25 mouse cellular contexts compared by ENCODE assay signal in the genomic region with DNA sequence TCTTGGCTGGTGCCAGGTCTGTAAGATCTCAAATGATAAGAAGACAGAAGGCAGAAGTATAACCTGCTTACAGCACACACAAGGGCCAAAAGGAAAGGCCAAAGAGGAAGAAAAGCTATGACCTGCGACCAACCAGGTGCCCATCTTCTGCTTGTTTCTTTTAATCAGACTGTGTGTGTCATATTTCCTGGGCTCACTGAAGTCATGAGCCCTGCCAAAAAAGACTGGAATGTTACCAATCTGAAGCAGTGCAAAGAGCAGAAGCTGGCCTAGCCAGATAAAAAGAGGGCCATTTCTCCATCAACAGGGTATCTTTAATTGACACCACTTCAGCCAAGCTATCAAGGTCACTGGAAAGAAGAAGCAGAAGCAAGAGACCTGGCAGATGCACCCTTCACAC. TPM values are rescaled to one million over a fixed set of nuclear protein-coding genes. Genes with fewer than 3 reads are reported as not detected.
DNase-seq lines count a peak whose midpoint lies in the region; ATAC-seq and TF ChIP-seq lines count a peak whose summit lies in the region.
"Had no signal": no experiment of that assay in that cellular context is flagged by ENCODE, and none has a peak within 500 bp of the region (broad histone marks: within the 10 kb centered on the region; RNA-seq: fewer than 3 reads in every experiment).

No protein-coding gene starts in this region.

- 10% methylated on average over 1 of the region's 1 CpGs for WGBS in liver, adult 2 months
- WGBS in forebrain, embryonic 14.5 days = 100% methylated on average over 1 of the region's 1 CpGs

- no peak overlapping the region for H3K4me2 ChIP-seq in forebrain, embryonic 14.5 days (ENCODE audit: low read length)
- H3K4me2 ChIP-seq: embryonic facial prominence, embryonic 15.5 days; heart, embryonic 11.5 days; heart, embryonic 15.5 days; hindbrain, embryonic 13.5 days had no signal

- H3K9me3 ChIP-seq in forebrain, embryonic 14.5 days (replicated peaks; ENCODE audit: control insufficient read depth, low read length) = no peaks in the 10 kb centered on the region
- H3K9me3 ChIP-seq: embryonic facial prominence, embryonic 15.5 days; forebrain, embryonic 10.5 days; G1E; heart, embryonic 15.5 days; hindbrain, embryonic 13.5 days had no signal

- ATAC-seq in forebrain, embryonic 14.5 days = no peak
- ATAC-seq: CD4-positive, CD25-positive, alpha-beta regulatory T cell, adult 4 months; forebrain, embryonic 16.5 days; hindbrain, postnatal 0 days had no signal

- no peak overlapping the region for H3K9ac ChIP-seq in liver, adult 2 months (ENCODE audit: low read depth, low read length)
- H3K9ac ChIP-seq in forebrain, embryonic 14.5 days (ENCODE audit: low read length) = no peak overlapping the region
- H3K9ac ChIP-seq: embryonic facial prominence, embryonic 15.5 days; heart, embryonic 15.5 days; hindbrain, embryonic 13.5 days had no signal

- DNase-seq in adrenal gland, adult (ENCODE audit: inconsistent age in 2 of 2, low spot score in 1 of 2) = peak; percentile 42 to 72
- DNase-seq in adrenal gland, adult 8-10 months = no peak
- peak; percentile 15 for DNase-seq in cerebellum, adult 11-12 months
- DNase-seq in cerebellum, adult 8-10 months = no peak
- peak; percentile 88 for DNase-seq in liver, adult 2 months (ENCODE audit: extremely low read depth, low read depth, low spot score)
- no peak for DNase-seq in liver
- DNase-seq in cerebellum, postnatal 14 days = peak; percentile 61 to 66
- DNase-seq in forebrain, embryonic 14.5 days (ENCODE audit: low spot score) = no peak
- DNase-seq: B cell, adult 2 months; embryo, embryonic 11 days; gastrocnemius, postnatal 10 days; heart, adult 18-20 months; heart, postnatal 14 days; kidney, adult 11 months; kidney, adult 9 months had no signal

- peaks cover 14% of the 10 kb centered on the region for H3K4me1 ChIP-seq in liver, adult 2 months (ENCODE audit: control insufficient read depth, insufficient read depth, low read length)
- no peaks in the 10 kb centered on the region for H3K4me1 ChIP-seq in forebrain, embryonic 14.5 days (ENCODE audit: control insufficient read depth, insufficient read depth, low read length)
- H3K4me1 ChIP-seq: embryonic facial prominence, embryonic 15.5 days; forebrain, embryonic 10.5 days; heart, embryonic 15.5 days; hindbrain, embryonic 13.5 days had no signal

- H3K4me3 ChIP-seq in liver, adult 2 months (ENCODE audit: insufficient read depth, low read depth, low read length) = no peak overlapping the region
- no peak overlapping the region for H3K4me3 ChIP-seq in forebrain, embryonic 14.5 days (ENCODE audit: low read depth, low read length)
- H3K4me3 ChIP-seq: embryonic facial prominence, embryonic 15.5 days; erythroblast, embryonic 14.5 days; forebrain, embryonic 10.5 days; heart, embryonic 15.5 days; hindbrain, embryonic 13.5 days had no signal

- H3K27ac ChIP-seq in liver, adult 2 months (replicated peaks; ENCODE audit: insufficient read depth, low read depth, low read length) = peak overlapping the region; percentile 39
- H3K27ac ChIP-seq in forebrain, embryonic 14.5 days (ENCODE audit: low read depth, low read length) = no peak overlapping the region
- H3K27ac ChIP-seq: embryonic facial prominence, embryonic 15.5 days; forebrain, embryonic 10.5 days; heart, embryonic 15.5 days; hindbrain, embryonic 13.5 days; hindbrain, postnatal 0 days had no signal

- peaks cover 14% of the 10 kb centered on the region; the same call in 1 of the 2 replicates for H3K36me3 ChIP-seq in liver, adult 2 months (ENCODE audit: control insufficient read depth, insufficient read depth, low read length)
- H3K36me3 ChIP-seq in forebrain, embryonic 14.5 days (ENCODE audit: control insufficient read depth, insufficient read depth, low read length) = no peaks in the 10 kb centered on the region
- H3K36me3 ChIP-seq: embryonic facial prominence, embryonic 15.5 days; forebrain, embryonic 10.5 days; G1E; heart, embryonic 15.5 days; hindbrain, embryonic 13.5 days had no signal

- H3K27me3 ChIP-seq in liver, adult 2 months (ENCODE audit: control insufficient read depth, insufficient read depth, low read length) = no peaks in the 10 kb centered on the region
- H3K27me3 ChIP-seq in forebrain, embryonic 14.5 days (replicated peaks; ENCODE audit: control insufficient read depth, insufficient read depth, low read length) = no peaks in the 10 kb centered on the region
- H3K27me3 ChIP-seq: embryonic facial prominence, embryonic 15.5 days; heart, embryonic 15.5 days; hindbrain, embryonic 13.5 days had no signal

- peaks cover 17% of the 10 kb centered on the region for H3K79me2 ChIP-seq in liver, adult 2 months (ENCODE audit: control insufficient read depth, insufficient read depth, low read length)

- no peak for TF ChIP-seq CTCF in liver, adult 2 months (IDR thresholded peaks at IDR 0.05; ENCODE audit: low read depth, low read length)

- TF ChIP-seq POLR2A in liver, adult 2 months (IDR thresholded peaks at IDR 0.05; ENCODE audit: extremely low read depth, insufficient read depth, low read length) = no peak

RNA-seq across cellular contexts. Expression of a gene that starts 9.8 kb away (rescaled TPM):
- 10 to 100 TPM; 15.8 to 36.6 (median 26.2) TPM for total RNA-seq in adrenal gland, adult 8-10 months (2022)
- 21.7 and 34.8 TPM in 2 replicates for total RNA-seq in liver, adult 2 months (2014; rRNA removed)
- 25.4 and 31.9 TPM in 2 replicates for polyA plus RNA-seq in liver, adult 2 months (2012; rRNA removed)
- polyA plus RNA-seq in forebrain, embryonic 14.5 days (2014; fragmentation: Nextera tagmentation; extraction: Ambion mirVana) = 1.7 and 1.8 TPM in 2 replicates

Comparison
In these comparisons a context has a peak if more than half of its experiments do, and no peak if none do; other contexts are left out.
1. DNase-seq: peak in adrenal gland, adult (2 of 2), cerebellum, adult 11-12 months (single experiment), liver, adult 2 months (single experiment) and cerebellum, postnatal 14 days (2 of 2); none in adrenal gland, adult 8-10 months (single experiment), cerebellum, adult 8-10 months (single experiment), liver (single experiment) and forebrain, embryonic 14.5 days (single experiment).